Mouse (Mus musculus) spleen, postnatal 10 days (tissue): ENCODE data around the gene Renbp.

Source experiments
- DNase-seq, 2 experiments: peaks; one replicate each; pipeline ENCODE4 v3.0.0; 2021 to 2022; ENCODE audit warnings: low spot score in 2 of 2

Gene Renbp

GRCm38 (mm10) chrX:73930402-73931062 is at the start of gene Renbp:
Renbp (minus strand) TSS chrX:73930850.
- peak in 1 of 2 experiments; percentile 57 for DNase-seq

- no peak for DNase-seq
Measured at GRCm38 (mm10) chrX:73977783-73978182, 47.1 kb upstream of the Renbp start.

GRCm38 (mm10) chrX:73976283-73976682 is 45.6 kb upstream of the Renbp start:
- DNase-seq = no peak

- no peak for DNase-seq
Measured at GRCm38 (mm10) chrX:73972774-73973173, 42.1 kb upstream of the Renbp start.

GRCm38 (mm10) chrX:73970781-73971180 is 40.1 kb upstream of the Renbp start:
- peak in 1 of 2 experiments; percentile 20 for DNase-seq

- peak in 1 of 2 experiments; percentile 31 for DNase-seq
Measured at GRCm38 (mm10) chrX:73969729-73970128, 39.1 kb upstream of the Renbp start.

- DNase-seq = peak in 1 of 2 experiments; percentile 15
Measured at GRCm38 (mm10) chrX:73969167-73969566, 38.5 kb upstream of the Renbp start.

GRCm38 (mm10) chrX:73967177-73968075 is 36.8 kb upstream of the Renbp start:
- DNase-seq = peak; percentile 81 to 89

GRCm38 (mm10) chrX:73966248-73967176 is 35.9 kb upstream of the Renbp start, which contains the start of gene Hcfc1:
Hcfc1 (minus strand) TSS chrX:73966357.
- peak; percentile 79 to 91 for DNase-seq

GRCm38 (mm10) chrX:73965307-73965706 is 34.7 kb upstream of the Renbp start:
- peak in 1 of 2 experiments; percentile 63 for DNase-seq

GRCm38 (mm10) chrX:73964363-73964762 is 33.7 kb upstream of the Renbp start:
- peak in 1 of 2 experiments; percentile 52 for DNase-seq

- DNase-seq = no peak
Measured at GRCm38 (mm10) chrX:73954988-73955387, 24.3 kb upstream of the Renbp start.

GRCm38 (mm10) chrX:73952603-73953002 is 22.0 kb upstream of the Renbp start:
- no peak for DNase-seq

GRCm38 (mm10) chrX:73949341-73949740 is 18.7 kb upstream of the Renbp start:
- no peak for DNase-seq

GRCm38 (mm10) chrX:73948647-73949046 is 18.0 kb upstream of the Renbp start:
- peak in 1 of 2 experiments; percentile 59 for DNase-seq

- DNase-seq = no peak
Measured at GRCm38 (mm10) chrX:73946896-73947295, 16.2 kb upstream of the Renbp start.

GRCm38 (mm10) chrX:73942294-73942693 is 11.6 kb upstream of the Renbp start:
- no peak for DNase-seq

- no peak for DNase-seq
Measured at GRCm38 (mm10) chrX:73941860-73942259, 11.2 kb upstream of the Renbp start.

- no peak for DNase-seq
Measured at GRCm38 (mm10) chrX:73931871-73932270, 1.2 kb upstream of the Renbp start.

GRCm38 (mm10) chrX:73922550-73922882 is 8.1 kb downstream of the Renbp start:
- DNase-seq = no peak

GRCm38 (mm10) chrX:73921823-73922549 is 8.7 kb downstream of the Renbp start, which contains the start of the genes Arhgap4 and Naa10:
Arhgap4 (minus strand) TSS chrX:73921870.
Naa10 (minus strand) TSS chrX:73921944.
- peak; percentile 77 to 90 for DNase-seq
